Mouse (Mus musculus) kidney, adult 2 months (tissue): ENCODE measurements around the gene Krtap5-2.

Source experiments
- CTCF ChIP-seq: fragments of 200-500 bp; conservative IDR thresholded peaks from 2 replicates; pipeline ENCODE4 v1.5.1; 2011; ENCODE audit warnings: low read depth, mild to moderate bottlenecking, control low read depth, low read length, moderate library complexity, mixed read lengths; ENCODE audit not compliant: insufficient read depth, insufficient read length
- POLR2A ChIP-seq: fragments of 200-500 bp; IDR thresholded peaks from one replicate; pipeline ENCODE4 v1.6.1; 2011; ENCODE audit warnings: low read depth, low read length, control low read depth

DNA sequence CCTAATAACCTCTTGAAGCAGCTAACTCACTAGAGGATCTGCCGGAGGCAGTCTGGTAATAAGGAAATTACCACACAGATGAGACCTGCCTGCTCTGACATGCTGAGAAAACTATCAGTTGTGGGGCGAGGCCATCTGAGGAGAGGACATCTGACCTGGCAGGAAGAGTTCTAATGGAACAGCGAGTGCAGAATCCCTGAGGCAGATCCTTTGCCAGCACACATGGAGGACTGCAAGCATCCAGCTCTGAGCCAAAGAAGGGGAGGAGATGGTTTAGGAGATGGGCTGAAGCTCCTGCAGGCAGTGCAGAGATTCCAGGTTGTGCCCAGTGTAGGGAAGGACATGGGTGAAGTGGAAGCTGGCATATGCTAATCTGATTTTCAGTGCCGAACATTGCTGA is 23.6 kb downstream of the Krtap5-2 start:
- no peak for TF ChIP-seq POLR2A
- TF ChIP-seq CTCF: no peak
